Mouse (Mus musculus): ENCODE measurements at regions not wholly inside any gene's neighbourhood (a gene's known extent, or its start where the extent isn't known, plus 50 kb on each side); places are given as distances from the start of the nearest gene placed in this dataset.

DNA sequence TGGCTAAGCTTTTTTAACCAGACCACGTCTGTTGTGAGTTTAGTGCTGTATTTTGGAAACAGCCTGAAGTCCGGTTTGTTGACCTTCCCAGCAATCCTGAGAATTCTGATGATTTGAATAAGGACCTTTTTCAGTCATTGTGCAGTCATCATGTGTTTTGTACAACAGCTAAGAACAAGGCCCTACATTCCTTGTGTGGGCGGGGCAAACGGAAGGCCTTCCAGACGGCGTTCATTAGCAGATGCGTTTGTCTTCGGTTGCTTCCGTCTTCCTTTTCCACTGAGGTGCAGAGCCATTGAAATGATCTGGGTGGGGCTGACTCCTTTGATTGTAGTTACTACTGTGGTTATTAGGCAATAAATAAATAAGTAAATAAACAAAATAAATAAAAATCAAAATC is 83.8 kb upstream of the Fam3c start:
- no peak for DNase-seq

GRCm38 (mm10) chr6:22429026-22429425 is 73.0 kb upstream of the Fam3c start:
- DNase-seq = peak; percentile 9

DNA sequence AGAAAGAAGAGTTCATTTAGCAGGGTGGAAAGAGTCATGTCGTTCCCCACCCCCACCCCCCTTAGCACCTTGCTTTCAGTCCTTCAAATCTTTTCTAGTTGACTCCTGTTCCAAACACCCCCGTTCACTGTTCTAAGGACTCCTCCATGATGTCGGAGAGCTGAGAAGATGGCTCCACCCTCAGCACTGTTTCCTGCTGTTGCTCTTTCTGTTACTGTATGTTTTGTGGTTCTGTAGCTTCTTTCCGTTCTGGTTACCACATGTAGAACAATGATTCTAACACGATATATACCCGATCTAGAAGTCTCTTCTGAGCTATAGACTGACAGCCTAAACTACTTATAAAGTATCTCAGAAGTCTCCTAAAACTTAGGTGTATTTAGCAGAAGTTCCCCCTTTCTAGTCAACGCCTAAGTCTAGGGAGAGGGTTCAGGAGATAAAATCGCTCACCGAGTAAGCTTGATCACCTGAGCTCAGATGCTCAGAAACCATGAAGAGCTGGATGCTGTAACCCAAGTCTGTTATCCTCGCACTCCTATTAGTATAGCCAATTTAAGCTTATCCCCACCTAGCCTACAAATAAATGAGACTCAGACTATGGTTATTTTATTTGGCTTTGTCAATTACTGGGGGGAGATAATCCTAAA is 68.2 kb upstream of the Fam3c start:
- DNase-seq = no peak

GRCm38 (mm10) chr6:22423070-22423980 is 67.3 kb upstream of the Fam3c start:
- no peak for DNase-seq

DNA sequence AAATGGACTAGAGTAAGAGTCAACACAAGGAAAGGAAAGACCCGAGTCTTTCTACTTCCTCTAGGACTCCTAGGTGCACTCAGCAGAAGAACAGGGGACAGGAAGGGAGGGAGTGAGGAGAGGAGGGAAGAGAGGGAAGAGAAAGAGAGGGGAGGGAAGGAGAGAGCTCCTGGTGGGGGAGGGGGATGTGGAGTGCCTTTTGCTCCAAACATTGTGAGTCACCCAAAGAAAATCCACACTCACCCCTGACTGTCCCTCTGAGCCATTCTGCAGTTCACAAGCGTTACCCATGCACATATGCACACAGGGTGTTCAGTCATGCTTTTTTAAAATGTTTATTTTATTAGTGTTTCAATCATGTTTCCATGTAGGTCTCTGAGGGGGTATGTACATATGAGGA is 65.5 kb upstream of the Fam3c start:
- no peak for DNase-seq

- DNase-seq = no peak
These were observed 62.2 kb upstream of the Fam3c start for GRCm38 (mm10) chr6:22418279-22418678.

DNA sequence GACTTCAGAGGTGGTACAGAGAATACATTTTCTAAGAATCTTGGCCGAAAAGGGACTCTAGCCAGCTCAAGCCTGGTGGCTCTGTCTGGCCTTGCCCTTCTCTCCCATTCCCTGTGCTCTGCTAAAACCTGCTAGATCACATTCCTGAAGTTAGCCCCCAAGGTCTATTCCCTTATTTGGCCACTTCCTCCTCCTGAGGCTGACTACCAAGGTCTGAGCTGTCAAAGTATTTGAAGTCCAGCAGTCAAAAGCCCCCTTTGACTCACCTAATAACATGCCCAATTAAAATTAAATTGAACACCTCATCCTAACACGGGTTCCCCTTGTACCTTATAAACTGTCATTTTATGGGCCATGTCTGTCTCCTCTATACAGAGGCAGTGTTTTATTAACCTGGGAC is 61.1 kb upstream of the Fam3c start:
- DNase-seq = no peak

GRCm38 (mm10) chr6:22411796-22412195 is 55.8 kb upstream of the Fam3c start:
- no peak for DNase-seq

GRCm38 (mm10) chr6:22408808-22409589 is 53.0 kb upstream of the Fam3c start:
- DNase-seq = no peak
